Mouse (Mus musculus): Measurements from ENCODE around the gene Nutf2-ps1.
"Not testable (repeated sequence)": the region's sequence is repeated elsewhere in the genome, so short reads cannot be mapped to it uniquely, and the experiment has no call there.

Gene Nutf2-ps1

DNA sequence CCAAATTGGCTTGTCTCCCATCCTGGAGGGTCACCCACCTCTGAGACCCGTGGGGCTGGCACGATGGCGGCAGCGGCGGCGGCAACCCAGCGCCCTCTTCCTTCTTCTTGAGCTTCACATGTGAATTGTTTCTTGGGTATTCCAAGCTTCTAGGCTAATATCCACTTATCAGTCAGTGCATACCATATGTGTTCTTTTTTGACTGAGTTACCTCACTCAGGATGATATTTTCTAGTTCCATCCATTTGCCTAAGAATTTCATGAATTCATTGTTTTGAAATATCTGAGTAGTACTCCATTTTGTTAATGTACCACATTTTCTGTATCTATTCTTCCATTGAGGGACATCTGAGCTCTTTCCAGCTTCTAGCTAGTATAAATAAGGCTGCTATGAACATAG is at the start of gene Nutf2-ps1:
Gene Nutf2-ps1 (minus strand): TSS at position 101 of the 400 bp plus-strand sequence.
- DNase-seq = not testable (repeated sequence)

GRCm38 (mm10) chr19:53638041-53638440 is 49.2 kb upstream of the Nutf2-ps1 start:
- no peak for DNase-seq

GRCm38 (mm10) chr19:53621681-53622080 is 32.8 kb upstream of the Nutf2-ps1 start:
- DNase-seq = no peak

DNA sequence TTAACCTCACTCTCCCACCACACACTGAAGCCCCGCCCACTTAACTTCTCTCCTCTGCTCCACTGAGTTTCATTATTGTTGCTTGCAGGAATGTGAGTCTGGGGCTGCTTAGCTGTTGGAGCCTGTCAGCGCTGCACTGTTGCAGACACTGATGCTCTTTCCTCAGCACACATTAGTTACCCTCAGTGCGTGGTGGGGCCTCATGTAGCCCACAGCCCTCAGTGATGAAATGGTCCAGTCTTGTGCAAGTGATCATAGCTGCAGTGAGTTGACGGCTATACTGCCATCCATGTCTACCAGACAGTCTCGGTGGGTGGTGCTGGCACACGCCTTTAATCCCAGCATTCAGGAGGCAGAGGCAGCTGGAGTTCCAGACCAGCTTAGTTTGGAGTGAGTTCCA is 20.1 kb upstream of the Nutf2-ps1 start:
- DNase-seq = no peak

- DNase-seq = no peak
Measured at GRCm38 (mm10) chr19:53601363-53601655, 12.4 kb upstream of the Nutf2-ps1 start.

GRCm38 (mm10) chr19:53600549-53601362 is 11.9 kb upstream of the Nutf2-ps1 start:
- DNase-seq = peak; percentile 58

DNA sequence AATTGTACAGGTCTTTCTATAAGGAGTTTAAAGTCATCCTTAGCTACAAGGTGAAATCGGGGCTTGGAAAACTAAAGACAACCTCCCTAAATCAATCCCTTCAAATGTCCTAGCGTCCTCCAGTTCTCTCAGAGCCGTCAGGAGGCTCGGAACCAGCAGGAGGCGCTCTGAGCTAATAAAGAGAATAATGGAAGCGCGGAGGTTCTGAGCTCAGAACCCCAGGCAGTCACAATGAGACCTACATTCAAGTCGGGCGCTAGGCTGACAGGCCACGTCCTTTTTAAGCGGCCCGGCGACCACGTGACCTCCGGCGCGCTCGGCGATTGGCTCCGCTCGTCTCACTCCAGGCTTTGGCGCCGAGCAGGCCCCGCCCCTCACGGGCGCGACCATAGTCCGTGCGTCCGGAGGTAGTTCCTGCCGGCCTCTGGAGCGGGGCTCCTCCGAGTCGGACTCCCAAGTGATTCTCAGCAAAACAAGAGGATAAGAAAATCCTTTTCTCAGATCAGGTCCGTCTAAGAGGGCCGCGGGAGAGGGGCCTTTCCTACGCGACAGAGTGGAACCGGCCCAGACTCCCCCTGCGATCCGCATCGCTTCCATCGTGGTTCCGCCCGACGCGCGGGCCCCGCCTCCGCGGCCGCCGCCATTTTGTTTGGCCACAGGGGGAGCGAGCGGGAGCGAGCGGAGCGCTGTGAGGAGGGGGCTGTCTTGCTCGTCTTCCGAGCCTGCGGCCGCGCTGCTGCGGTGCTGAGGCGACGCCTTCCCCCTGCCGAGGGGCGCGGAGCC is 11.1 kb upstream of the Nutf2-ps1 start, which contains the start of gene Smc3:
Gene Smc3 (plus strand): TSS at position 642 of the 783 bp plus-strand sequence.
- DNase-seq = peak; percentile 99

GRCm38 (mm10) chr19:53596723-53597474 is 8.0 kb upstream of the Nutf2-ps1 start:
- no peak for DNase-seq

DNA sequence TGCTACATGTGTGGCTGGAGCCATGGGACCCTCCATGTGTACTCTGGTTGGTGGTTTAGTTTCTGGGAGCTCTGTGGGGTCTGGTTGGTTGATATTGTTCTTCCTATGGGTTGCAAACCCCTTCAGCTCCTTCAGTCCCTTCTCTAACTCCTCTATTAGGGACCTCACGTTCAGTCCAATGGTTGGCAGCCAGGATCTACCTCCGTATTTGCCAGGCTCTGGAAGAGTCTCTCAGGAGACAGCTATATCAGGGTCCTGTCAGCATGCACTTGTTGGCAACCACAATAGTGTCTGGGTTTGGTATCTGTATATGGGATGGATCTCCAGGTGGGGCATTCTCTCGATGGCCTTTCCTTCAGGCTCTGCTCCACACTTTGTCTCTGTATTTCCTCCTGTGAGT is 1.2 kb downstream of the Nutf2-ps1 start:
- not testable (repeated sequence) for DNase-seq

DNA sequence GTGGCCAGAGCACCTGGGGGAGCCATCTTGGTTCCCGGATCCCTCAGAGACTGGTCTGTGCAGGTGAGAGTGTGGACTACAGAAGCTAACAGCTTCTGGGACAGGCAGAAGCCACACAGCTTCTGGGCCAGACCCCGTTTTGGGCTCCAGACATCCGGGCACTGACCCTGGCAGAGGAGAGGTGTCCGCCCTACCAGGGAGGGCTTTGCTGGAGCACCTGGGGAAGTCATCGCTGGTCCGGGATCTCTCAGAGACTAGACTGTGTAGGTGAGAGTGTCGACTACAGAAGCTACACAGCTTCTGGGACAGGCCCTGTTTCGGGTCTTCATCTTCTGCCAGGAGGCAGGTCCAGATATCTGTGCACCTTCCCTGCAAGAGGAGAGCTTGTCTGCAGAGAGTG is 8.6 kb downstream of the Nutf2-ps1 start:
- not testable (repeated sequence) for DNase-seq

- peak; percentile 46 for DNase-seq
Measured at GRCm38 (mm10) chr19:53578597-53579252, 10.1 kb downstream of the Nutf2-ps1 start.

DNA sequence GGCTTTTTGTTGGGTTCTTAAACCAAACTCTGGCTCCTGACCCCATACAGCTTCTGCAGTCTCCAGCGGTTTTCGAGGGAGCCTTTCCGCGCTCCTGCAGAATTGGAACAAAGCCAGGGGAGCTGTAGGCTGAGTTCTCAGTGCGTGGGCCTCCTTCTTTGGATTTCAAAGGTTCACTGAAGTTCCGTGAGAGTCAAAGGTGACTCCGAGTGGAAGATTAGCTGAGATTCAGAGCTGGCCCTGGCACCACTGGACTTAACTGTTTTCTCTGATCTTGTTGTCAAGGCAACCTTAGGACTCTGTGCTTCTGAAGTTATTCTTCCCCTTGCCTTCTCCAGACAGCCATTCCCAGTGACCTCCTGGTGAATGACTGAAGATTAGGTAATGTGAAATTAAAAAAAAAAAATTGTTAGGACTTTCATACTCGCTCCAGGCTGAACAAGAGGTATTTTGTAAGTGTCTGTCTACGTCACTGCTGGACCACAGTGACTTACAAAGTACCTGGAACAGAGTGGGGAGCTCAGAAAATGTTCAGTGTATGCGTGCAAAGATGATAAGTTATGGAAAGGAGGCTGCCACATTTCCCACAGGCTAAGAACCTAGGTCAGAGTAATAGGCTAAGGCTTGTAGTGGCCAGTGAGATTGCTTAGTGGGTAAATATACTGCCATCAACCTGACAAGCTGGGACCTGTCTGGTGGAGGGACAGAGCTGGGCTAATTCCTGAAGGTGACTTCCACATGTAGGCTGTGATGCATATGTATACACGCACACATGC is 11.7 kb downstream of the Nutf2-ps1 start:
- no peak for DNase-seq

DNA sequence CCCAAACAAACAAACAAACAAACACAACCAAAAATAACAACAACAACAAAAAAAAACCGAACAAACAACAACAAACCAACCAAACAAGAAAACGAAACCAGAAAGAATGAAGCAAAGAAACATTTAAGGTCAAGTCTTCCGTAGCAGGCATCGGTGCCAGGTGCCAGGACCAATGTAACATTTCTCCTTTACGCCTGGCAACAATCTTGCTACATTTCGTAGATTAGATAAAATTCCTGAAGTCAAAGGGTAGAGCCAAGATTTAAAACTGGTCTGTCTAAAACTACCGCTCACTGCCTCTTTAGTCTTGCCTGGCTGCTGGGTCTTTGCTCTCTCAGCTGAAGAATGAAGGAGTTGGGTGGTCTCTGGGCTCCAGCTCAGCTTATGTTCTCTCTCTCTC is 12.8 kb downstream of the Nutf2-ps1 start:
- no peak for DNase-seq

- no peak for DNase-seq
Measured at GRCm38 (mm10) chr19:53575296-53576010, 13.4 kb downstream of the Nutf2-ps1 start.

- DNase-seq = no peak
Measured at GRCm38 (mm10) chr19:53574546-53574945, 14.3 kb downstream of the Nutf2-ps1 start.

GRCm38 (mm10) chr19:53574131-53574530 is 14.7 kb downstream of the Nutf2-ps1 start:
- DNase-seq = no peak

DNA sequence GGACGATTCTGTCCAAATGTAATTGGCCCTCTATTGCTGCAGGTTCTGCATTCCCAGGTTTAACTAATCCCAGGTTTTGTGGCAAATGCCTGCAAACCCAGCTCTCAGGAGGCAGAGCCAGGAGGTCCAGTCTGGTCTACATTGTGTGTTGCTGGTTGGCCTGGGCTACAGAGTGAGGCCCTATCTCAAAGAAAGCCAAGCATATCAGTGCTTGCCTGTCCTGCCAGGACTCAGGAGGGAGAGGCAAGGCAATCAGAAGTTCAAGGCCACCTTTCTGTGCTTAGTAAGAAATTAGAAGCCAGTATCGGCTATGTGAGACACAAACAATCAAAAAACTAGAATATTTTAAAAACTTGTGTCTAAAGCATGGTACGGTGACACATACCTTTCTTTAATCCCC is 15.7 kb downstream of the Nutf2-ps1 start:
- no peak for DNase-seq

DNA sequence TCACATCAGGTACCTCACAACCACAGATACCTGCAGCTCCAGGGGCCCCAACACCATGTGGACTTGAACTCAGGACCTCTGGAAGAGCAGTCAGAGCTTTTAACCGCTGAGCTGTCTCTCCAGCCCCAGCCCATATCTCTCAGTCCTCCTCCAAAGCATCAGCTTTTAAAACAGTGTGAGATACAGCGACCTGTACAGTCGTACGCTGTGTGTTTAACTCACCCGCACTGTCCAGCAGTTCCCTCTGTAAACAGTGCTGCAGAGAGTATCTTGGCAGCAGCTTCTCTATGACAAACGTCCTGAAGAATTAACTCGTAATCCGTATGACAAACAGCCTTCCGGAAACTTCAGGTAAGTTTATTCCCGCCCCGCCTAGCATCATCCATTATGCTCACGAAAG is 16.3 kb downstream of the Nutf2-ps1 start:
- DNase-seq = no peak

DNA sequence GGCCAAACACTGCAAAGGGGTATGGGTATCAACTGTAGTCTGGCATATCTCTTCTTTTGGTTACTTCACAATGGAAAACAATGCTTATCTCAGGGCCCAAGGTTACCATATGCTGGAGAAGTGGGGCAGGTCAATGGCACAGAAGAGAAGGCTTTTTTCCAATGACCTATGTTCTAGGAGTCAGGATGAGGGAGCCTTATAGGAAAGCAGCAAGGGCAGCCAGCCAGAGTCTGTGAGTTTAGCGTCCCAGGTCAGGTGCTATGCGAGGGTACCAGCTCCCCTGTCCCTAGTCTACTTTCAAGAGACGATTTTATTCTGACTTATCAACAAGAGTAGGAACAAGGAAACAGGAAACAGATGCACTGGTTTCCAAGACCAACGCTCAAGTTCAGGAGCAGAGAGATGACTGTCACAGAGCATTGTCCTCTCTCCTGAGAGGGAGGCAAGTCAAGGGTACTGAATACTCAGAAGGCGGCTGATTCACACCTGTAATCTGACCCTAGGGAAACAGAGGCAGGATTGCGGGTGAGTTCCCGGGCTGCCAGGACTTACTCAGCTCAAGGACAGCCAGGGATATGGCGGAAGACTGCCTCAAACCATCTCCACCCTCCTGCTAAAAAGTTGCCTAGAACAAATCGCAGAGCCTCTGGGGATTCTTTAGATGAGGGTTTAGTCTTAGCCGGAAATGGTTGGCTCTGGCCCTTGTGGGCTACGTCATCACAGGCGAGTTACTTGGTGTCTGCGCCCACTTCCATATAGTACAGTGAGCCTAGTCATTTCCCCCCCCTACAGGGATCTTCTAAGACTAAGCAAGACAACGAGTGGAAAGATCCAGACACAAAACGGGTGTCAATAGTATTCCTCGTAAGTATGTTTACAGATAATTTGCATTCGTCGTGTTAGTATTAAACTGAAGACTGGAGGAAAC is 17.1 kb downstream of the Nutf2-ps1 start:
- DNase-seq = no peak

DNA sequence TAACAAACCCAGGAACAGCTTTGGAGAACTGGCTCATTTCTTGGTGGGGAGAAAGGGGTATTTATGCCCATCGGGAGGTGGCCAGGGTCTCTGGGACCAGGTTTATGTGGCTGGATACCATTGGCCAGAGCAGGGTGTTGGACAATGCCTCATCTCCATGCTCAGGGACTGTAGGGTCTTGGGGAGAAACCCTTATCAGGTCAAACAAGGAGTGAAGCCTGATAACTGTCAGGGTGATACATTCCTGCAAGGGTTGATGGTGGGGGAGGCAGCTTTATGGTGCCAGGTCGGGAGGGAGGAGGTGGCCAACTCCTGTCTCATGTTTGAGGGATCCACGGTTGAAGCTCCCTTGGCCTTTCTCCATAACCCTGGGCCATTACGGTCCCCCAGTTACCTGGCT is 17.8 kb downstream of the Nutf2-ps1 start:
- no peak for DNase-seq

Data from right cerebral cortex, postnatal 14 days (tissue).